Mouse (Mus musculus) thymus, adult 2 months (tissue): ENCODE results near the gene Ccdc87.

ENCODE experiments used
- CTCF ChIP-seq: fragments of 200-500 bp; IDR thresholded peaks from 2 replicates; pipeline ENCODE4 v1.5.1; 2012; ENCODE audit warnings: mild to moderate bottlenecking, control low read depth, low read length, moderate library complexity, borderline replicate concordance; ENCODE audit not compliant: control insufficient read depth, poor library complexity, insufficient read depth; ENCODE audit errors: extremely low read depth
- POLR2A ChIP-seq: fragments of 200-500 bp; IDR thresholded peaks from 2 replicates; pipeline ENCODE4 v1.6.1; 2012; ENCODE audit warnings: mild to moderate bottlenecking, low read length, control low read depth, moderate library complexity; ENCODE audit not compliant: control insufficient read depth, poor library complexity, insufficient read depth; ENCODE audit errors: extremely low read depth

DNA sequence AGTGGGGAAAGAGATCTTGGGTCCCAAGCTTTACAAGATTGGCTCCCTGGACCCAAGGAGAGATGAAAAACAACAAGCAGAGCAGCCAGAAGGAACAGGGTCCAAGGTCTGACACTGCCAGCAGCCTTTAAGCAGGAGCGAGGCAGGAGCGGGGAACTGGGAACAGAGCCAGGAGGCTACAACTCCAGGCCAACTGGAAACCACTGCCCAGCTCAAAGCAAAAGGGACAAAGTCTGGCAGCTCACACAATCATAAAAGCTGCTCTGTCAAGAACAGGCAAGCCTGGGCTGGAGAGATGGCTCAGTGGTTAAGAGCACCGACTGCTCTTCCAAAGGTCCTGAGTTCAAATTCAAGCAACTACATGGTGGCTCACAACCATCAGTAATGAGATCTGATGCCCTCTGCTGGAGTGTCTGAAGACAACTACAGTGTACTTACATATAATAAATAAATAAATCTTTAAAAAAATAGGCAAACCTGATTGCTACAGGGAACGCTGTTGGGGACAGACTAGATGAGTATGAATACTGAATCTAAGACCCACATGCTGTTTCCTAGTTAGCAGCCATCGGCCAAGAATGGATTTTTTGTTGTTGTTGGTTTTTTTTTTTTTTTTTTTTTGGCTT is 18.4 kb upstream of the Ccdc87 start:
- no peak for TF ChIP-seq CTCF
- TF ChIP-seq POLR2A, result no peak
